Mouse (Mus musculus): ENCODE results near the gene Gm8332. TPM values are rescaled to one million over a fixed set of nuclear protein-coding genes. Genes with fewer than 3 reads are reported as not detected.

The Gm8332 gene
- not detected in 2 replicates for polyA plus RNA-seq (2012; rRNA removed)

GRCm38 (mm10) chr12:88250000-88250399 is at the start of gene Gm8332:
Gene Gm8332, minus strand, starts transcription at chr12:88250100.

DNA sequence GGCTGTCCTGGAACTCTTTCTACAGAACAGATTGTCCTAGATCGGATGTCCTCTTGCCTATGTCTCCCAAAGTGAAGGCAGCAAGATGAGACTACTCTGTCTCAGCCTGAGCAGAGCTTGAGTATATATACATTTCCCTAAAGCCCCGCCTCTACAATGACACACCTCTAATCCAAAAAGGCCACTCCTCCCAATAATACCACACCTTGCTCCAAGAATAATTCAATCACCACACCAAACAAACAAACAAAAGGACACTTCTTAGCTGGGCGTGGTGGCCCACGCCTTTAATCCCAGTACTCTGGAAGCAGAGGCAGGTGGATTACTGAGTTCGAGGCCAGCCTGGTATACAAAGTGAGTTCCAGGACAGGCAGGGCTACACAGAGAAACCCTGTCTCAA is 24.5 kb upstream of the Gm8332 start, which contains the start of gene Gm5662:
Gene Gm5662, minus strand, starts transcription at position 101 of the 400 bp plus-strand sequence.

Other genes starting within 250 kb of the Gm8332 start
- gene Gm2075, start 238.3 kb downstream of the Gm8332 start, polyA plus RNA-seq (2012; rRNA removed), result not detected in 2 replicates
- not detected in 2 replicates for gene Gm6803, start 231.3 kb downstream of the Gm8332 start, polyA plus RNA-seq (2012; rRNA removed)
- not detected in 2 replicates for gene Gm2056, start 223.1 kb downstream of the Gm8332 start, polyA plus RNA-seq (2012; rRNA removed)
- gene Gm16368, start 166.4 kb downstream of the Gm8332 start, polyA plus RNA-seq (2012; rRNA removed), result not detected in 2 replicates
- not detected in 2 replicates for gene Gm10436, start 68.0 kb downstream of the Gm8332 start, polyA plus RNA-seq (2012; rRNA removed)
- not detected in 2 replicates for gene Gm5662, start 24.4 kb upstream of the Gm8332 start, polyA plus RNA-seq (2012; rRNA removed)
- not detected in 2 replicates for gene Gm5039, start 73.9 kb upstream of the Gm8332 start, polyA plus RNA-seq (2012; rRNA removed)
- 32.3 and 32.9 TPM in 2 replicates for gene Adck1, start 110.5 kb upstream of the Gm8332 start, polyA plus RNA-seq (2012; rRNA removed)